Comparison of ENCODE assay signal across 35 mouse cellular contexts in genomic region chr11:118031134-118031533, GRCm38 (mm10).
"Had no signal": no experiment of that assay in that cellular context is flagged by ENCODE, and none has a peak within 500 bp of the region (broad histone marks: within the 10 kb centered on the region; RNA-seq: fewer than 3 reads in every experiment).

No protein-coding gene starts in this region.

- H3K9ac ChIP-seq: heart, embryonic 12.5 days; heart, embryonic 13.5 days; heart, embryonic 15.5 days; hindbrain, embryonic 12.5 days; hindbrain, embryonic 13.5 days; hindbrain, embryonic 14.5 days; hindbrain, embryonic 15.5 days; intestine, embryonic 15.5 days; kidney, embryonic 15.5 days had no signal

- DNase-seq: heart, postnatal 10 days; heart, postnatal 14 days; heart, postnatal 36 days; heart, postnatal 4 days; kidney, adult 11 months; kidney, adult 18-20 months; kidney, adult 2 months; kidney, adult 8-10 months; kidney, adult 9 months; kidney, postnatal 10 days; kidney, postnatal 14 days; kidney, postnatal 25 days; kidney, postnatal 36 days; kidney, postnatal 4 days; layer of hippocampus, adult 9-11 months; layer of hippocampus, postnatal 36 days had no signal

- H3K4me3 ChIP-seq: heart, embryonic 10.5 days; heart, embryonic 12.5 days; heart, embryonic 13.5 days; heart, embryonic 15.5 days; hindbrain, embryonic 10.5 days; hindbrain, embryonic 12.5 days; hindbrain, embryonic 13.5 days; hindbrain, embryonic 15.5 days; intestine, embryonic 15.5 days; kidney, embryonic 15.5 days; layer of hippocampus, adult 2 months had no signal

- H3K4me1 ChIP-seq: heart, embryonic 12.5 days; heart, embryonic 15.5 days; hindbrain, embryonic 12.5 days; hindbrain, embryonic 13.5 days; hindbrain, embryonic 15.5 days had no signal

- H3K27ac ChIP-seq: heart, embryonic 10.5 days; heart, embryonic 13.5 days; heart, embryonic 15.5 days; hindbrain, embryonic 10.5 days; hindbrain, embryonic 12.5 days; hindbrain, embryonic 13.5 days; hindbrain, embryonic 14.5 days; hindbrain, embryonic 15.5 days; hindbrain, postnatal 0 days; intestine, embryonic 15.5 days; kidney, embryonic 15.5 days; kidney, postnatal 0 days; layer of hippocampus, adult 2 months had no signal

- H3K4me2 ChIP-seq: heart, embryonic 11.5 days; heart, embryonic 12.5 days; heart, embryonic 13.5 days; heart, embryonic 15.5 days; hindbrain, embryonic 12.5 days; hindbrain, embryonic 13.5 days; hindbrain, embryonic 14.5 days; hindbrain, embryonic 15.5 days; intestine, embryonic 15.5 days; kidney, embryonic 15.5 days had no signal

- ATAC-seq: hindbrain, embryonic 16.5 days; hindbrain, postnatal 0 days; inflammation-experienced regulatory T-cells, adult 6 months; intestine, embryonic 15.5 days; intestine, embryonic 16.5 days; intestine, postnatal 0 days had no signal

- H3K36me3 ChIP-seq: heart, embryonic 15.5 days had no signal

- H3K27me3 ChIP-seq: heart, embryonic 12.5 days; heart, embryonic 13.5 days; heart, embryonic 15.5 days; hindbrain, embryonic 12.5 days; hindbrain, embryonic 13.5 days; hindbrain, embryonic 15.5 days; intestine, embryonic 15.5 days; kidney, embryonic 15.5 days had no signal

- H3K9me3 ChIP-seq: heart, embryonic 10.5 days; heart, embryonic 15.5 days; hindbrain, embryonic 12.5 days; hindbrain, embryonic 15.5 days; intestine, embryonic 15.5 days; kidney, embryonic 15.5 days had no signal
